Mouse (Mus musculus) myocyte (in vitro differentiated cells): ENCODE results near the gene Bco1. TPM values are rescaled to one million over a fixed set of nuclear protein-coding genes. Genes with fewer than 3 reads are reported as not detected.

Experiments
- H3K27me3 ChIP-seq: one replicate; pipeline ENCODE4 v1.6.1; 2011; ENCODE audit not compliant: control insufficient read depth, insufficient read depth, insufficient read length
- H3K36me3 ChIP-seq: one replicate; pipeline ENCODE4 v1.6.1; 2011; ENCODE audit not compliant: control insufficient read depth, insufficient read depth
- H3K4me2 ChIP-seq: one replicate; pipeline ENCODE4 v1.6.1; 2011; ENCODE audit warnings: low read depth, control low read depth
- H3K4me3 ChIP-seq: one replicate; pipeline ENCODE4 v1.5.1; 2011; ENCODE audit warnings: mild to moderate bottlenecking, control low read depth, moderate library complexity
- H3K79me2 ChIP-seq: one replicate; pipeline ENCODE4 v1.6.1; 2011; ENCODE audit not compliant: control insufficient read depth, insufficient read depth
- H3ac ChIP-seq: one replicate; pipeline ENCODE4 v1.6.1; 2011; ENCODE audit not compliant: control insufficient read depth, insufficient read length
- CEBPB ChIP-seq: IDR thresholded peaks from 2 replicates; pipeline ENCODE4 v1.6.1; 2011; ENCODE audit warnings: mild to moderate bottlenecking, moderate library complexity; ENCODE audit not compliant: poor library complexity, insufficient read depth, severe bottlenecking
- E2F4 ChIP-seq: IDR thresholded peaks from one replicate; pipeline ENCODE4 v1.6.1; 2011; ENCODE audit warnings: mild to moderate bottlenecking, control low read depth, moderate library complexity; ENCODE audit not compliant: insufficient read depth
- MAX ChIP-seq: IDR thresholded peaks from one replicate; pipeline ENCODE4 v1.6.1; 2011; ENCODE audit warnings: low read depth, mild to moderate bottlenecking, control low read depth
- MYOD1 ChIP-seq, 3 experiments: IDR thresholded peaks; one replicate each; pipeline ENCODE4 v1.6.1; 2011; ENCODE audit warnings: control low read depth in 2 of 3, low read depth in 2 of 3, mild to moderate bottlenecking in 2 of 3, moderate library complexity in 1 of 3; ENCODE audit not compliant: insufficient read length in 2 of 3, control insufficient read depth in 1 of 3
- MYOG ChIP-seq, 3 experiments: IDR thresholded peaks; one replicate each; pipeline ENCODE4 v1.6.1; 2011; ENCODE audit warnings: control low read depth in 2 of 3, low read depth in 2 of 3, mild to moderate bottlenecking in 2 of 3; ENCODE audit not compliant: insufficient read length in 2 of 3, control insufficient read depth in 1 of 3, insufficient read depth in 1 of 3
- POLR2A ChIP-seq: IDR thresholded peaks from one replicate; pipeline ENCODE4 v1.6.1; 2011; ENCODE audit warnings: low read depth, mild to moderate bottlenecking, control low read depth, moderate library complexity; ENCODE audit not compliant: insufficient read length
- POLR2AphosphoS2 ChIP-seq: IDR thresholded peaks from one replicate; pipeline ENCODE4 v1.6.1; 2011; ENCODE audit warnings: low read depth, control low read depth; ENCODE audit not compliant: insufficient read length
- REST ChIP-seq: IDR thresholded peaks from one replicate; pipeline ENCODE4 v1.6.1; 2011; ENCODE audit warnings: mild to moderate bottlenecking, control low read depth, moderate library complexity; ENCODE audit not compliant: insufficient read depth, insufficient read length
- SRF ChIP-seq: IDR thresholded peaks from one replicate; pipeline ENCODE4 v1.6.1; 2011; ENCODE audit warnings: low read depth; ENCODE audit not compliant: control insufficient read depth, insufficient read length
- TCF12 ChIP-seq: IDR thresholded peaks from one replicate; pipeline ENCODE4 v1.6.1; 2011; ENCODE audit warnings: mild to moderate bottlenecking, control low read depth; ENCODE audit not compliant: poor library complexity, insufficient read depth, severe bottlenecking
- TCF3 ChIP-seq: IDR thresholded peaks from one replicate; pipeline ENCODE4 v1.6.1; 2011; ENCODE audit warnings: low read depth, control low read depth; ENCODE audit not compliant: insufficient read length
- USF1 ChIP-seq: IDR thresholded peaks from one replicate; pipeline ENCODE4 v1.6.1; 2011; ENCODE audit warnings: low read depth, mild to moderate bottlenecking, control low read depth, moderate library complexity
- polyA plus RNA-seq: library from polyadenylated mRNA; unstranded; fragments of >200 nt; fragmentation: generic; extraction: Trizol; gene quantifications from one replicate; pipeline ENCODE4 v1.2.1, GENCODE M21; 2012; ENCODE audit warnings: missing spikeins

Gene Bco1
- polyA plus RNA-seq, 1 experiment, result 0.02 TPM

DNA sequence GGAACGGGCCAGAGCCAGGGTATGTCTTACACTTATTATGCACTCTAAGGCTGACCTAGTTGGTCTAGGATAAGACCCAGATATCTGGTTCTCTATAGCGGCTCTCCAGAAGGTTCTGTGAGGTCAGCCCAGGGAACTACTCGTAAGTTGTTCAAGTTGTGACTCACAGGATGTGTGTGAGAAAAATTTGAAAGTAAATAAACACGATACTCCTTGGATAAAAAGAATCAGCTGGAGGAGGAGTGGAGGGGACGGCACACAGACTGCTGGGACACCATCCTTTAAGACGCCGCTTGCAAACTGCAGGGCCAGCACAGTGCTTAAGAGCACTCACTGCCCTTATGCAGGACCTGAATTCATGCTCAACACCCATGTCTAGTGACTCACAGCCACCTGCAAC is 81.6 kb downstream of the Bco1 start:
- no peaks in the 10 kb centered on the region for H3K27me3 ChIP-seq
- no peak overlapping the region for H3K4me3 ChIP-seq
- H3ac ChIP-seq, result no peak overlapping the region
- TF ChIP-seq CEBPB, result no peak
- TF ChIP-seq MYOD1 (IDR thresholded peaks at IDR 0.05; ENCODE audit: control insufficient read depth in 1 of 3, insufficient read length in 2 of 3, low read depth in 2 of 3), result no peak
- TF ChIP-seq MAX, result no peak
- no peak for TF ChIP-seq REST
- no peak for TF ChIP-seq E2F4
- no peak for TF ChIP-seq TCF12
- TF ChIP-seq POLR2A, result no peak
- TF ChIP-seq POLR2AphosphoS2, result no peak
- no peak for TF ChIP-seq USF1
- no peak for TF ChIP-seq MYOG (IDR thresholded peaks at IDR 0.05; ENCODE audit: control insufficient read depth in 1 of 3, insufficient read depth in 1 of 3, insufficient read length in 2 of 3, low read depth in 2 of 3)
- TF ChIP-seq TCF3, result no peak
- no peak for TF ChIP-seq SRF
- H3K4me2 ChIP-seq, result no peak overlapping the region
- H3K79me2 ChIP-seq, result peaks cover 5% of the 10 kb centered on the region
- H3K36me3 ChIP-seq, result peaks cover 9% of the 10 kb centered on the region

DNA sequence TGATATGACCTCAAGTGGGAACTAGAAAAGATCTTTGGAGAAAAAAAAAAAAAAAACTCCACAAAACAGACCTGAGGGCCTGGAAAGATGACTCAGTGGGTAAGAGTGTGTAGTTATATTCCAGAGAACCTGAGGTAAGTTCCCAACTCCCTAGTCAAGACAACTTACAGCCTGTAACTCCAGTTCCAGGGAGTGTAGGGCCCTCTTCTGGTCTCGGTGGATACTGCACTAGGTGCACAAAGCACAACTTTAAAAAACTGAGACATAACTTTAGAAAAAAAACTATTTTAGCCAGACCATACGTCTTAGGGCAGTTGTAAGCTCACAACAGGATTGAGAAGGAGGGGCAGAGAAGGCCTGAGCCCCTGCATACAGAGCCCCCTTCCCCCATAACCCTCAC is 82.4 kb downstream of the Bco1 start:
- Histone ChIP-seq H3K36me3 (peaks cover 9% of the 10 kb centered on the region), H3K27me3 (no peaks in the 10 kb centered on the region), H3K4me2 (no peak overlapping the region), H3K4me3 (no peak overlapping the region), H3K79me2 (peaks cover 5% of the 10 kb centered on the region), H3ac (no peak overlapping the region)
- TF ChIP-seq POLR2AphosphoS2 (no peak), E2F4 (no peak), CEBPB (no peak), POLR2A (no peak), SRF (no peak), REST (no peak)

DNA sequence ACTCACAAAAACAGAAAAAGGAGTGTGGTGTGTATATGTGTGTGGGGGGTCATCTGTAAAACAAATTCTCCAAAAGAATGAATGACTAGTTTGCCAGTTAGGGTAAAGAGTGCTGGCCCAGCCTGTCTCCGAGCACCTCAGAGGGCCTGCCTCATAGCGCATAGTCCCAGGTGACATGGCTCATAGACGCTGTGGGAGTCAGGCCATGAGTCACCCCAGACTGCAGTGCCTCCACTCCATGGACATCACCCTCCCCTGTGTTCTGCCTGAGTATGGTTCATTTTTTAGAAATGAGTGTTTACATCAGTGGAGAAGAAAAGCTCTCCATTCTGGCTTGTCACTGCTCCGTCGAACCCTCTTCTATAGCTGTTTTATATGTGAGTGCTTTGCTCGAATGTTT is 83.0 kb downstream of the Bco1 start:
- Histone ChIP-seq H3K27me3 (no peaks in the 10 kb centered on the region), H3ac (no peak overlapping the region), H3K79me2 (no peaks in the 10 kb centered on the region), H3K36me3 (peaks cover 12% of the 10 kb centered on the region), H3K4me3 (no peak overlapping the region), H3K4me2 (no peak overlapping the region)
- no peak for TF ChIP-seq POLR2A

DNA sequence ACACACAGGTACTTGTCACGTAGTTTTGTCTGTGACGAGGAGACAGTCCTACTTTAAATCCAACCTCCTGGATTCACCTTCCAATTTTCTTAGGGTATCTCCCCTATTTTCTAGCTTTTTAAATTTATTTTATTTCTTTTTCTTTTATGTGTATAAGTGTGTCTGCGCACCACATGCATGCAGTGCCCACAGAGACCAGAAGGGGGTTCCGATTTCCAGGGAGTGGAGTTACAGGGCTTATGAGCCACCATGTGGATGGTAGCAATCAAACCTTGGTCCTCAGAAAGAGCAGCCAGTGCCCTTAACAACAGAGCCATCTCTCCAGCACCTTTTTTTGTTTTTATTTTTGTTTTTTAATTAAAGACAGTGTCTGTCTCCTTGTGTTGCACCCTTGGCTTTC is 87.1 kb downstream of the Bco1 start:
- H3ac ChIP-seq, result no peak overlapping the region
- no peaks in the 10 kb centered on the region for H3K27me3 ChIP-seq
- H3K4me2 ChIP-seq, result no peak overlapping the region
- TF ChIP-seq TCF12 (no peak), E2F4 (no peak), MYOG (IDR thresholded peaks at IDR 0.05; ENCODE audit: control insufficient read depth in 1 of 3, insufficient read depth in 1 of 3, insufficient read length in 2 of 3, low read depth in 2 of 3) (no peak), TCF3 (no peak), REST (no peak), POLR2A (no peak), SRF (no peak), MAX (no peak)
- H3K79me2 ChIP-seq, result no peaks in the 10 kb centered on the region
- H3K4me3 ChIP-seq, result no peak overlapping the region
- peaks cover 24% of the 10 kb centered on the region for H3K36me3 ChIP-seq

Other genes starting within 250 kb of the Bco1 start
- gene Cmc2, start 174.4 kb upstream of the Bco1 start, polyA plus RNA-seq, result 37.1 TPM
- gene Cenpn, start 174.1 kb upstream of the Bco1 start, polyA plus RNA-seq, result 9.2 TPM
- gene Atmin, start 152.5 kb upstream of the Bco1 start, polyA plus RNA-seq, result 7.8 TPM
- gene 1700030J22Rik, start 116.9 kb upstream of the Bco1 start, polyA plus RNA-seq, result 1.5 TPM
- gene Gcsh, start 102.3 kb upstream of the Bco1 start, polyA plus RNA-seq, result 23.2 TPM
- 0.01 TPM for gene Pkd1l2, start 13.4 kb upstream of the Bco1 start, polyA plus RNA-seq
- 3.7 TPM for gene Gan, start 62.3 kb downstream of the Bco1 start, polyA plus RNA-seq
- 23.6 TPM for gene Cmip, start 161.2 kb downstream of the Bco1 start, polyA plus RNA-seq